Mouse (Mus musculus) MEL (cell line): ENCODE measurements at regions not wholly inside any gene's neighbourhood (a gene's known extent, or its start where the extent isn't known, plus 50 kb on each side); places are given as distances from the start of the nearest gene placed in this dataset.

Experiments
- DNase-seq: peaks from one replicate; pipeline ENCODE4 v3.0.0; 2011; ENCODE audit warnings: low read depth, low spot score
- H3K27ac ChIP-seq: 2 replicates; pipeline ENCODE4 v1.5.1; 2012; ENCODE audit warnings: low read depth, mild to moderate bottlenecking, control low read depth, low read length, moderate library complexity; ENCODE audit not compliant: control insufficient read depth
- H3K27me3 ChIP-seq, 2 experiments: fragments of 150-350 bp in 1 of 2; sonication (generic) in 1 of 2; 2 replicates each; pipeline ENCODE4 v1.6.1; 2012; ENCODE audit warnings: low read length in 2 of 2, mild to moderate bottlenecking in 2 of 2, improper control_type of control experiment in 1 of 2, moderate library complexity in 1 of 2; ENCODE audit not compliant: insufficient read depth in 2 of 2, control insufficient read depth in 1 of 2
- H3K36me3 ChIP-seq, 2 experiments: 2 replicates each; pipeline ENCODE4 v1.6.1; 2012 to 2014; ENCODE audit warnings: low read length in 2 of 2, improper control_type of control experiment in 1 of 2, inconsistent platforms in 1 of 2, mild to moderate bottlenecking in 1 of 2; ENCODE audit not compliant: insufficient read depth in 2 of 2, control insufficient read depth in 1 of 2
- H3K4me1 ChIP-seq, 2 experiments: fragments of 150-350 bp in 1 of 2; sonication (generic) in 1 of 2; 2 replicates each; pipeline ENCODE4 v1.6.1; 2012; ENCODE audit warnings: low read length in 2 of 2, improper control_type of control experiment in 1 of 2, mild to moderate bottlenecking in 1 of 2; ENCODE audit not compliant: insufficient read depth in 2 of 2, control insufficient read depth in 1 of 2
- H3K4me3 ChIP-seq, 2 experiments: fragments of 150-350 bp in 1 of 2; sonication (generic) in 1 of 2; 2 replicates each; pipeline ENCODE4 v1.5.1; 2012; ENCODE audit warnings: low read depth in 2 of 2, low read length in 2 of 2, mild to moderate bottlenecking in 2 of 2, moderate library complexity in 2 of 2, control low read depth in 1 of 2, improper control_type of control experiment in 1 of 2; ENCODE audit not compliant: control insufficient read depth in 1 of 2, insufficient read depth in 1 of 2
- H3K79me2 ChIP-seq: 2 replicates; pipeline ENCODE4 v1.6.1; 2012; ENCODE audit warnings: mild to moderate bottlenecking, low read length, moderate library complexity; ENCODE audit not compliant: control insufficient read depth, poor library complexity, insufficient read depth
- H3K9ac ChIP-seq: 2 replicates; pipeline ENCODE4 v1.6.1; 2012; ENCODE audit warnings: low read depth, mild to moderate bottlenecking, control low read depth, low read length, moderate library complexity; ENCODE audit not compliant: control insufficient read depth, poor library complexity, severe bottlenecking
- H3K9me3 ChIP-seq: fragments of 150-350 bp; sonication (generic); replicated peaks from 2 replicates; pipeline ENCODE4 v1.6.1; 2012; ENCODE audit warnings: mild to moderate bottlenecking, low read length, improper control_type of control experiment, moderate library complexity; ENCODE audit not compliant: insufficient read depth
- CHD1 ChIP-seq: IDR thresholded peaks from 2 replicates; pipeline ENCODE4 v1.6.1; 2012; ENCODE audit warnings: low read depth, mild to moderate bottlenecking, inconsistent platforms, low read length, improper control_type of control experiment
- CTCF ChIP-seq, 3 experiments: IDR thresholded peaks in 2 of 3; conservative IDR thresholded peaks in 1 of 3; 2 replicates each; pipeline ENCODE4 v1.5.1; 2011 to 2012; ENCODE audit warnings: low read length in 3 of 3, low read depth in 2 of 3, mild to moderate bottlenecking in 2 of 3, improper control_type of control experiment in 1 of 3, inconsistent platforms in 1 of 3, mixed read lengths in 1 of 3, moderate library complexity in 1 of 3; ENCODE audit not compliant: control insufficient read depth in 1 of 3, insufficient read depth in 1 of 3, poor library complexity in 1 of 3, severe bottlenecking in 1 of 3
- E2F4 ChIP-seq: IDR thresholded peaks from 2 replicates; pipeline ENCODE4 v1.6.1; 2011; ENCODE audit warnings: low read depth, low read length, improper control_type of control experiment, borderline replicate concordance
- ELF1 ChIP-seq: IDR thresholded peaks from 2 replicates; pipeline ENCODE4 v1.6.1; 2014; ENCODE audit warnings: low read depth, mild to moderate bottlenecking, inconsistent platforms, low read length, improper control_type of control experiment, moderate library complexity
- ETS1 ChIP-seq: IDR thresholded peaks from 2 replicates; pipeline ENCODE4 v1.6.1; 2012; ENCODE audit warnings: low read depth, mild to moderate bottlenecking, inconsistent platforms, low read length, improper control_type of control experiment, moderate library complexity
- JUND ChIP-seq: IDR thresholded peaks from 2 replicates; pipeline ENCODE4 v1.6.1; 2011; ENCODE audit warnings: low read depth, mild to moderate bottlenecking, improper control_type of control experiment, low read length
- KAT2A ChIP-seq: conservative IDR thresholded peaks from 2 replicates; pipeline ENCODE4 v1.6.1; 2012; ENCODE audit warnings: low read depth, low read length, improper control_type of control experiment, inconsistent platforms
- MAFK ChIP-seq: IDR thresholded peaks from 2 replicates; pipeline ENCODE4 v1.6.1; 2011; ENCODE audit warnings: low read depth, mild to moderate bottlenecking, low read length, improper control_type of control experiment, borderline replicate concordance
- MAZ ChIP-seq: IDR thresholded peaks from 2 replicates; pipeline ENCODE4 v1.6.1; 2012; ENCODE audit warnings: low read depth, mild to moderate bottlenecking, inconsistent platforms, low read length, improper control_type of control experiment
- MEF2A ChIP-seq: IDR thresholded peaks from 2 replicates; pipeline ENCODE4 v1.6.1; 2014; ENCODE audit warnings: low read depth, mild to moderate bottlenecking, inconsistent platforms, low read length, improper control_type of control experiment; ENCODE audit not compliant: poor library complexity, insufficient replicate concordance, severe bottlenecking; ENCODE audit errors: extremely low read depth
- MXI1 ChIP-seq: IDR thresholded peaks from 2 replicates; pipeline ENCODE4 v1.6.1; 2011; ENCODE audit warnings: mild to moderate bottlenecking, low read depth, low read length, improper control_type of control experiment
- MYB ChIP-seq: IDR thresholded peaks from 2 replicates; pipeline ENCODE4 v1.6.1; 2011; ENCODE audit warnings: mild to moderate bottlenecking, low read depth, low read length, improper control_type of control experiment
- MYC ChIP-seq: IDR thresholded peaks from 2 replicates; pipeline ENCODE4 v1.6.1; 2011; ENCODE audit warnings: low read depth, mild to moderate bottlenecking, low read length, improper control_type of control experiment, moderate library complexity
- NRF1 ChIP-seq: IDR thresholded peaks from 2 replicates; pipeline ENCODE4 v1.6.1; 2014; ENCODE audit warnings: low read depth, mild to moderate bottlenecking, inconsistent platforms, low read length, improper control_type of control experiment, moderate library complexity; ENCODE audit not compliant: poor library complexity, insufficient read depth, severe bottlenecking
- POLR2A ChIP-seq, 2 experiments: IDR thresholded peaks; 2 replicates each; pipeline ENCODE4 v1.6.1; 2011 to 2012; ENCODE audit warnings: low read length in 2 of 2, mild to moderate bottlenecking in 2 of 2, control low read depth in 1 of 2, improper control_type of control experiment in 1 of 2, low read depth in 1 of 2, moderate library complexity in 1 of 2; ENCODE audit not compliant: control insufficient read depth in 1 of 2, insufficient read depth in 1 of 2, poor library complexity in 1 of 2
- POLR2AphosphoS2 ChIP-seq: IDR thresholded peaks from 2 replicates; pipeline ENCODE4 v1.6.1; 2011; ENCODE audit warnings: low read length, improper control_type of control experiment
- POLR2AphosphoS5 ChIP-seq: IDR thresholded peaks from 2 replicates; pipeline ENCODE4 v1.6.1; 2012; ENCODE audit warnings: low read depth, borderline replicate concordance, mild to moderate bottlenecking, inconsistent platforms, low read length, moderate library complexity, mixed read lengths
- RAD21 ChIP-seq: IDR thresholded peaks from 2 replicates; pipeline ENCODE4 v1.6.1; 2011; ENCODE audit warnings: mild to moderate bottlenecking, low read depth, low read length, improper control_type of control experiment
- RCOR1 ChIP-seq: IDR thresholded peaks from 2 replicates; pipeline ENCODE4 v1.6.1; 2012; ENCODE audit warnings: low read depth, mild to moderate bottlenecking, inconsistent platforms, low read length, improper control_type of control experiment
- SIN3A ChIP-seq: IDR thresholded peaks from 2 replicates; pipeline ENCODE4 v1.6.1; 2012; ENCODE audit warnings: low read length, improper control_type of control experiment, inconsistent platforms
- TAL1 ChIP-seq: IDR thresholded peaks from 2 replicates; pipeline ENCODE4 v1.6.1; 2012; ENCODE audit warnings: mild to moderate bottlenecking, inconsistent platforms, low read length, moderate library complexity, mixed read lengths
- TBP ChIP-seq: IDR thresholded peaks from 2 replicates; pipeline ENCODE4 v1.8.0; 2011; ENCODE audit warnings: low read depth, low read length, improper control_type of control experiment
- TCF12 ChIP-seq: IDR thresholded peaks from 2 replicates; pipeline ENCODE4 v1.6.1; 2014; ENCODE audit warnings: low read depth, mild to moderate bottlenecking, inconsistent platforms, low read length, improper control_type of control experiment, moderate library complexity
- UBTF ChIP-seq: IDR thresholded peaks from 2 replicates; pipeline ENCODE4 v1.6.1; 2012; ENCODE audit warnings: low read depth, mild to moderate bottlenecking, inconsistent platforms, low read length, improper control_type of control experiment, moderate library complexity, borderline replicate concordance; ENCODE audit not compliant: insufficient read depth
- ZC3H11A ChIP-seq: IDR thresholded peaks from 2 replicates; pipeline ENCODE4 v1.6.1; 2012; ENCODE audit warnings: low read depth, mild to moderate bottlenecking, inconsistent platforms, low read length, improper control_type of control experiment
- ZNF384 ChIP-seq: IDR thresholded peaks from 2 replicates; pipeline ENCODE4 v1.6.1; 2012; ENCODE audit warnings: low read depth, mild to moderate bottlenecking, inconsistent platforms, low read length, improper control_type of control experiment

DNA sequence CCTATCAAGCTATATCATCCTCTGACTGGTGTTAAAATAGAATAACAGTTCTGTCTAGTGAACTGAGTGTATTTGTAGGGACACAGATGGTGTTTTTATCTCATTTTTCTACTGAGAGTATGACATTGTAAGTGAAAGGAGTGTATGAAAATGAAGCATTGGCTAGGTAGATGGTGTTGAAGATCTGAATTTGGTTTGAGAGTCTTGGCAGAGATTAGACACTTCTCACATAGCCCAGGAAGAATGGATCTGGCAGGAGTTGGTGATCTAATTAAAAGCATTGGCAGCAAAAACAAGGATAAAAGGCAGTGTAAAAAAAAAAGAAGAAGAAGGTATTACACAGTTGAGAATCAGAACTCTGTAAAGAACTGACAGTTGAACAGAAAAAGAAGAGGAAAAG lies 900.4 kb upstream of the Pabpc4l start:
- TF ChIP-seq MEF2A (no peak), MXI1 (no peak), ZC3H11A (no peak), RCOR1 (no peak), POLR2AphosphoS5 (no peak), TBP (no peak), CHD1 (no peak), RAD21 (no peak), KAT2A (no peak), MAFK (no peak), NRF1 (no peak), ZNF384 (no peak), POLR2AphosphoS2 (no peak), JUND (no peak)
- no peaks in the 10 kb centered on the region for H3K36me3 ChIP-seq
- H3K4me3 ChIP-seq, result no peak overlapping the region
- H3K27me3 ChIP-seq, result no peaks in the 10 kb centered on the region
- H3K79me2 ChIP-seq, result no peaks in the 10 kb centered on the region
- DNase-seq, result no peak
- no peak overlapping the region for H3K27ac ChIP-seq
- no peaks in the 10 kb centered on the region for H3K9me3 ChIP-seq
- H3K4me1 ChIP-seq, result no peaks in the 10 kb centered on the region
- H3K9ac ChIP-seq, result no peak overlapping the region

GRCm38 (mm10) chr3:47316356-47317028 lies 868.5 kb upstream of the Pabpc4l start:
- Histone ChIP-seq H3K79me2 (no peaks in the 10 kb centered on the region), H3K36me3 (no peaks in the 10 kb centered on the region), H3K27me3 (no peaks in the 10 kb centered on the region), H3K4me3 (no peak overlapping the region), H3K9me3 (no peaks in the 10 kb centered on the region), H3K9ac (no peak overlapping the region), H3K27ac (no peak overlapping the region), H3K4me1 (no peaks in the 10 kb centered on the region)
- no peak for DNase-seq
- TF ChIP-seq ETS1, result no peak
- no peak for TF ChIP-seq MYB
- TF ChIP-seq ZNF384, result no peak
- no peak for TF ChIP-seq MAFK
- no peak for TF ChIP-seq ELF1
- no peak for TF ChIP-seq UBTF
- TF ChIP-seq SIN3A, result no peak
- TF ChIP-seq CTCF (IDR thresholded peaks at IDR 0.05 in 2 of 3, conservative IDR thresholded peaks at IDR 0.05 in 1 of 3; ENCODE audit: control insufficient read depth in 1 of 3, insufficient read depth in 1 of 3, low read depth in 2 of 3, low read length in 3 of 3, poor library complexity in 1 of 3, severe bottlenecking in 1 of 3), result no peak
- TF ChIP-seq E2F4, result no peak
- TF ChIP-seq JUND, result no peak
- TF ChIP-seq MYC, result no peak
- TF ChIP-seq POLR2A (IDR thresholded peaks at IDR 0.05; ENCODE audit: control insufficient read depth in 1 of 2, insufficient read depth in 1 of 2, low read depth in 1 of 2, low read length in 2 of 2, poor library complexity in 1 of 2), result no peak
- TF ChIP-seq MAZ, result no peak
- TF ChIP-seq TCF12, result no peak
- TF ChIP-seq TAL1, result no peak
